Mouse (Mus musculus) erythroblast, embryonic 14.5 days (primary cell): ENCODE results near the gene Ift81.

Experiments
- GATA1 ChIP-seq: IDR thresholded peaks from 2 replicates; pipeline ENCODE4 v1.6.1; 2012; ENCODE audit warnings: low read length, inconsistent platforms, mixed read lengths
- TAL1 ChIP-seq: IDR thresholded peaks from 3 replicates; pipeline ENCODE4 v1.6.1; 2012; ENCODE audit warnings: low read length, inconsistent platforms, mixed read lengths

GRCm38 (mm10) chr5:122644111-122644607, 29.8 kb upstream of the Ift81 start:
- no peak for TF ChIP-seq TAL1
- TF ChIP-seq GATA1: no peak
